Mouse (Mus musculus) hindbrain, embryonic 13.5 days (tissue): ENCODE data around the gene Rap1gap. TPM values are rescaled to one million over a fixed set of nuclear protein-coding genes. Genes with fewer than 3 reads are reported as not detected.

ENCODE experiments used
- ATAC-seq: fragments of 200-750 bp; cut with Nextera tagmentation; 2 replicates; pipeline ENCODE4 v1.8.0; 2017; ENCODE audit warnings: moderate TSS enrichment; ENCODE audit not compliant: low FRiP score
- H3K27ac ChIP-seq: fragments of 300-500 bp; sonication (generic); 2 replicates; pipeline ENCODE4 v1.5.1; 2015; ENCODE audit warnings: inconsistent platforms, mild to moderate bottlenecking, moderate library complexity
- H3K27me3 ChIP-seq: fragments of 300-500 bp; sonication (generic); 2 replicates; pipeline ENCODE4 v1.6.1; 2015; ENCODE audit warnings: mild to moderate bottlenecking, inconsistent platforms
- H3K36me3 ChIP-seq: fragments of 300-500 bp; sonication (generic); 2 replicates; pipeline ENCODE4 v1.6.1; 2015; ENCODE audit warnings: mild to moderate bottlenecking, inconsistent platforms
- H3K4me1 ChIP-seq: fragments of 300-500 bp; sonication (generic); replicated peaks from 2 replicates; pipeline ENCODE4 v1.6.1; 2015; ENCODE audit warnings: inconsistent platforms
- H3K4me2 ChIP-seq: fragments of 300-500 bp; sonication (generic); 2 replicates; pipeline ENCODE4 v1.6.1; 2015; ENCODE audit warnings: inconsistent platforms, mild to moderate bottlenecking, moderate library complexity
- H3K4me3 ChIP-seq: fragments of 300-500 bp; sonication (generic); 2 replicates; pipeline ENCODE4 v1.5.1; 2015; ENCODE audit warnings: mild to moderate bottlenecking, inconsistent platforms
- H3K9ac ChIP-seq: fragments of 300-500 bp; sonication (generic); 2 replicates; pipeline ENCODE4 v1.6.1; 2015; ENCODE audit warnings: mild to moderate bottlenecking, inconsistent platforms
- H3K9me3 ChIP-seq: fragments of 300-500 bp; sonication (generic); 2 replicates; pipeline ENCODE4 v1.6.1; 2016; ENCODE audit warnings: inconsistent platforms
- WGBS: fragments of 180-500 bp; shearing (Covaris S2); methylation state at CpG from one replicate; pipeline ENCODE4 v1.1.7; 2015; 5-methylcytosine and 5-hydroxymethylcytosine counted together
- polyA plus RNA-seq: library from polyadenylated mRNA; unstranded; fragments of >200 nt; fragmentation: Nextera tagmentation; extraction: Ambion mirVana; gene quantifications from 2 replicates; pipeline ENCODE4 v1.2.1, GENCODE M21; 2015

The Rap1gap gene
- polyA plus RNA-seq, 1 experiment from 2014 or later: 39.2 TPM

DNA sequence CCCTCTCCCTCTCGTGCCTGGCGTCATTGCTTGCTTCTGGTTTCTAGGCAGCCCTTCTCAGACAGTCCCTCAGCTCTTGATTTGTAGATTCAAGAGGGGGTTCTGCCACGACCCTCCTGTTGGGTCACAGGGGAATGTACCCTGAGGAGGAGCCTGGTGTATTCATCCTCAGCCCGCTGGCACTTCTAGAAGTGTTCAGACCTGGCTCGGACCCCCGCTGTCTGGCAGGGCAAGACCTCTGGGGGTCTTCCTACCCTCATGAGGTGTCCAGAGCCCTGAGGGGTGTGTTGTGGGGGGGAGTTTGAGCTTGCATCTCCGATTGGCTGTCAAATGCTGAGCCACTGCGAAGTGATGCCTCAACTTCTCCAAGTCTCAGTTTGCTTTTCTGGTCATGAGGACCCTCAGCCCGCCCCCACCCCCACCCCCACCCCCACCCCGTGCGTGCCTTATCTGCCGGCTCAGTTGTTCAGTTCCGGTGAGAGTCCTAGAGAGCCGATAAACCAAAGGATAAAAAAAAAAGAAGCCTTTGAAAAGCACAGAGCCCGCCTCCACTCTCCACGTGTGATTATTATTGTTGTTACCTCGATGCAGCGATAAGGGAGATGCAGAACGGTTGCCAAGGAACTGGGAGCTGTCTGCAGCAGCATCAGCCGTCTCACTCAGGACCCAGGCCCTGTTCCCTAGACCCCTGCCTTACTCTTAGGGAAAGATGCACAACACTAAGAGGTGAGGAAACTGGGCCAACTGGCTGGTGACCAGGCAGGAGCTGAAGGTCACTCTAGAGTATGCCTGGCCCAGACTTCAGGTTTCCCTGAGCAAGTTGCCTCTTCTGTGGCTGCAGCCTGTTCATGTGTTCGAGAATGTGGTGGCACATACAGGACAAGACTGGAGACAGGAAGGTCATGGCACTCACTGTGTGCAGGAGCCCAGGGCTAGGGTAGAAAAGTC, 35.0 kb downstream of the Rap1gap start:
- H3K9me3 ChIP-seq: no peaks in the 10 kb centered on the region
- no peak overlapping the region for H3K4me2 ChIP-seq
- H3K36me3 ChIP-seq: no peaks in the 10 kb centered on the region
- H3K9ac ChIP-seq: no peak overlapping the region
- H3K4me3 ChIP-seq: no peak overlapping the region
- H3K27ac ChIP-seq: no peak overlapping the region
- no peaks in the 10 kb centered on the region for H3K27me3 ChIP-seq
- H3K4me1 ChIP-seq: peaks cover 41% of the 10 kb centered on the region
- ATAC-seq: no peak
- WGBS: 61% methylated on average over 20 of the region's 21 CpGs

DNA sequence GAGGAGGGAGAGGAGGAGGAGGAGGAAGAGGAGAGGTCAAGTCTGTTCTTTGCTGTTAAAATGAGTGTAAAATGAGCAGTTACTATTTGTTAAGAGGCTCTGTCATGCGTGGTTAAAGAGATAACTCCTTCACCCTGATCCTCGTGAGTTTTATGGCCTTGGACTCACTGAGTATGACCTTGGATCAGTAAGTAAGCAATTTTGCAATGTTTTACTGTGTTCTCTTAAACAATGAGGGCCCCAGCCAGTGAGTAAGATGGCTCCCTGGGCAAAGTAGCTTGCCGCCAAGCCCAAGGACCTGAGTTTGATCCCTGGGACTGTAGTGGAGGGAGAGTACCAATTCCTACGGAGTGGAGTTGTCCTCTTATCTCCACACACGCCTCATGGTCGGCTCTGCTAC, 36.4 kb downstream of the Rap1gap start:
- peaks cover 44% of the 10 kb centered on the region for H3K4me1 ChIP-seq
- H3K4me2 ChIP-seq: no peak overlapping the region
- H3K27ac ChIP-seq: no peak overlapping the region
- no peaks in the 10 kb centered on the region for H3K9me3 ChIP-seq
- H3K36me3 ChIP-seq: no peaks in the 10 kb centered on the region
- no peak overlapping the region for H3K9ac ChIP-seq
- no peaks in the 10 kb centered on the region for H3K27me3 ChIP-seq
- WGBS: 72% methylated on average over 6 of the region's 6 CpGs
- H3K4me3 ChIP-seq: no peak overlapping the region
- ATAC-seq: no peak

DNA sequence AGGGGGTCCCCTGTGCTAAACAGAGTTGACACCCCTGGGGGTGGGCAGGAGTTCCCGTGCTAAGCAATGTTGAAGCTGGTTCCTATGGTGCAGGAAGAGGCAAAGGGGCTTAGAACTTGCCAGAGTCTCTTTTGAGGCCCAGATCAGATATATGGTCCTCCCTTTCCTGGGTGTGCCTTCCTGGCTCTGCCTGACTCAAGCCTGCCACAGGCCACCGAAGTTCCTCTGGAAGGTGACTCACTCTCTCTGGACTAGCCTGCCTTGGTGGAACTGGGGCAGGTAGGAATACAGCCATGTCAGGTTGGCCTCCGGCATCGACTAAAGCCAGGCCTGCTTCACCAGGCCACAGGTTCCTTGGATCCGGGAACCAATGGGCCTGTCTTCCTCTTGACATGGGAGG, 38.6 kb downstream of the Rap1gap start:
- Histone ChIP-seq H3K4me3 (no peak overlapping the region), H3K4me1 (peaks cover 48% of the 10 kb centered on the region), H3K27ac (no peak overlapping the region), H3K36me3 (no peaks in the 10 kb centered on the region), H3K9ac (no peak overlapping the region), H3K27me3 (no peaks in the 10 kb centered on the region), H3K9me3 (no peaks in the 10 kb centered on the region), H3K4me2 (no peak overlapping the region)
- WGBS: 98% methylated on average over 5 of the region's 5 CpGs
- ATAC-seq: no peak

DNA sequence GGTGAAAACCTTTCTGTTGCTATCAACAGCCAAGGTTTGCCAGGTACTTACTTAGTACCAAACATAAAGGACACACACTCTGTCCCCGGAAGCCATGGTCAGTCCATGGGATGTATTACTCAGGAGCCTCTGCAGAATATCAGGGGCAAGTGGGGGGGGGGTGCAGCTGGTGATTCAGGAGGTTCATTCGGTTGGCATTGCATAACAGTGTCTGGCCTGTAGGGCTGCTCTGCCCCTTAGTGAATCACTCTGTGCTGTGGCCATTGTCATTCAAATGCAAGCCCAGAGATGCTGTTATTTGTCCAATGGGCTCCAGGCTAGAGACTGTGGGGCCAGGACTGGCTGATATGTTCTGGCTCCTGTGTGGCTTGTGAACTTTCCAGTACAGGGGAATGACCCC, 40.0 kb downstream of the Rap1gap start:
- Histone ChIP-seq H3K36me3 (no peaks in the 10 kb centered on the region), H3K9ac (no peak overlapping the region), H3K9me3 (no peaks in the 10 kb centered on the region), H3K4me2 (no peak overlapping the region), H3K4me1 (peaks cover 48% of the 10 kb centered on the region), H3K27ac (no peak overlapping the region), H3K27me3 (peaks cover 5% of the 10 kb centered on the region; the same call in 1 of the 2 replicates), H3K4me3 (no peak overlapping the region)
- ATAC-seq: no peak
- 46% methylated on average over 2 of the region's 2 CpGs for WGBS

DNA sequence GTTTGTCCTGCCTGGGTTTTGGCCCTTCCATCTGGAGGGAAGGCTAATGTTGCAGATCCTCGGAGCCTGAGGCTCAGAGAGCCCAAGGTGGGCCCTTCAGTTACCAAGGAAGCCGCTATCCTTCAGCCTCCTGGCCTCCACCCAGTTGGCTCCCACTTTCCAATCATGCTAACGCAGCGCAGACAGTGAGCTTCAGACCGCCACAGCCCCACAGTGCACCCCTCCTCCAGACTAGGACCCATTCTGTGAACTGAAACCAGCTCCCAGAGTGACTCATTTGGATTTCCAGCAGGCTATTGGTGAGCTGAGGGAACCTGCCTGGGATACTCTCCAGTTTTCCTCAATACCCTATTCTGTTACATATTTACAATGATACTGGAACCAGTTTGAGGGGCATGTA, 40.9 kb downstream of the Rap1gap start:
- no peak overlapping the region for H3K4me3 ChIP-seq
- no peak overlapping the region for H3K4me2 ChIP-seq
- H3K9ac ChIP-seq: no peak overlapping the region
- peaks cover 49% of the 10 kb centered on the region for H3K4me1 ChIP-seq
- 75% methylated on average over 5 of the region's 5 CpGs for WGBS
- H3K9me3 ChIP-seq: no peaks in the 10 kb centered on the region
- no peak for ATAC-seq
- no peaks in the 10 kb centered on the region for H3K36me3 ChIP-seq
- peaks cover 5% of the 10 kb centered on the region; the same call in 1 of the 2 replicates for H3K27me3 ChIP-seq
- no peak overlapping the region for H3K27ac ChIP-seq

DNA sequence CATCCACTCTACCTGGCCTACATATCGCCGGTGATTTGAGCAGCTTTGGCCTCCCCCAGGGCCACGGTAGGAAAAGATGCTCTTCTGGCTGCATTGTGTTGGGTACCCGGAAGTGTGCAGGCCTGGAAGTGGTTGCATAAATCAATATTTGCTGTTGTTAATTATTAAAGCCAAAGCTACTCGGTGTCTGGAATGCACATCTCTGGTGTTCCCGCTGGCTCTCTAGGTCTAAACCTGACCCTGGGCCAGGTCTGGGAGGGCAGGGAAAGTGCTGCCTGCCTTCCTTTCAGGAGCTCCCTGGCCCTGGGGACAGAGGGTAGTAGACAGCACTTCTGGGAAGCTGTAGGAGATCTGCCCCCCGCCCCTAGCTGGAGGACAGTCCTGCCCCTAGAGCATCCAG, 42.0 kb downstream of the Rap1gap start:
- Histone ChIP-seq H3K4me1 (peaks cover 49% of the 10 kb centered on the region), H3K4me2 (peak overlapping the region; percentile 87), H3K4me3 (0 out of 2 replicates have a peak overlapping the region, but pooled peaks have one; percentile 62), H3K27me3 (peaks cover 5% of the 10 kb centered on the region; the same call in 1 of the 2 replicates), H3K9me3 (no peaks in the 10 kb centered on the region), H3K9ac (peak overlapping the region; percentile 82), H3K27ac (peak overlapping the region; percentile 24), H3K36me3 (no peaks in the 10 kb centered on the region)
- 67% methylated on average over 7 of the region's 7 CpGs for WGBS
- ATAC-seq: no peak

DNA sequence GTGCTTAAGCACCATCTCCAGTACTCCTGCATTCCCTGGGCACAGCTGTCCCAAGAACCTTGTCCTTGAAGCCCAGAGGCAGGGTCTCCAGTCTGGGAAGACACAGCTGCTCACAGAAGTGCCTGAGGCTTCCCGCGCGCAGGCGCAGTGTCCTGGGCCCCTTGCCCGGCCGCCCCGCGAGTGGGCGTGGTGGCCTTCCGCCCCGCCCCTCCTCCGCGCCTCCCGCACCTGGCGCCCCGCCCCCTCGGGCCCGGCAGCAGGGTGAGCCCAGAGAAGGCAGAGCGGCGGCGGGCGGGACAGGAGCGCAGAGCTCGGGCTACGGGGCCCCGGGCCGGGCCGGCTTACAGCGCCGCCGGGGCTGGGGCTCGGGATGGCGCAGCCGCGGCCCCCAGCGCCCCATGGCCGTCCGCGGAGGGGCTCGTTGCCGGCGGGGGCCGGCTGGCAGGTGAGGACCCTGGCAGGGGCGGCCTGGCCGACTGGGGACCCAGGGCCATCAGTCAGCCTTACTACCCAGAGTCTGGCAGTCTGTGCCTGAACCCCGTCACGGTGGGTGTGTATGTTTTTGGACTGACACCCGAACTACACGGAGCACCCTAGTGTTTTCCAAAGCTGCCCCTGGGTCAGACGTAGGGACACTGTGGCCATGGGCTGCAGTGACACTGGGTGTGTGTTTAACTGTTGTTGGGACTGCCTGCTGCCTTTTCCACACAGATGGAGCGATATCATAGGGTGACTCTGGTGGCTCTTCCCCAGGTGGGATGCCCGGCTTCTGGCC, 42.9 kb downstream of the Rap1gap start:
- peak overlapping the region; percentile 82 for H3K9ac ChIP-seq

DNA sequence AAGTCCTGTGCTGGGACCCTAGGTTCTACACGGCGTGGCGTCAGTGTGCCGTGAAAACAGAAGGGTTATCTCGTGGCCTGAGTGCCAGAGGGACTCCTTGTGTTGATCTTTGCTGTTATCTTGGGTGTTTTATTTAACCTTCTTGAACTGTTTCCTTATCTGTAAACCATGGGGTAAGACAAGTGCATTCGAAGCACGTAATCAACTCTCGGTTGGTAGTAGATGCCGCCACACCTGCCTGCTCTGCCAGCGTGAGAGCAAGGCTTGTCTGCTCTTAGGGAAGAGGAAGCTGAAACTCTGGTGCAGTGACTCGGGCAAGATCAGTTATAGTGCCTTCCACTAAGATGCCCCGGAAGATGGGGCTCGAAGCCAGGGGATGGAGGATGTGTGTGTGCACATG, 48.4 kb downstream of the Rap1gap start:
- peaks cover 19% of the 10 kb centered on the region; the same call in 1 of the 2 replicates for H3K27me3 ChIP-seq
- 92% methylated on average over 13 of the region's 13 CpGs for WGBS

More for the DNA sequence above, 42.9 kb downstream of the Rap1gap start:
- H3K27ac ChIP-seq: peak overlapping the region; percentile 24; the same call in 1 of the 2 replicates
- peak overlapping the region; percentile 87 for H3K4me2 ChIP-seq
- H3K9me3 ChIP-seq: no peaks in the 10 kb centered on the region
- ATAC-seq: peak; percentile 67
- H3K4me3 ChIP-seq: peak overlapping the region; percentile 62
- H3K27me3 ChIP-seq: peaks cover 7% of the 10 kb centered on the region; the same call in 1 of the 2 replicates
- peaks cover 7% of the 10 kb centered on the region for H3K36me3 ChIP-seq
- peaks cover 49% of the 10 kb centered on the region for H3K4me1 ChIP-seq
- WGBS: 3% methylated on average over 38 of the region's 52 CpGs

DNA sequence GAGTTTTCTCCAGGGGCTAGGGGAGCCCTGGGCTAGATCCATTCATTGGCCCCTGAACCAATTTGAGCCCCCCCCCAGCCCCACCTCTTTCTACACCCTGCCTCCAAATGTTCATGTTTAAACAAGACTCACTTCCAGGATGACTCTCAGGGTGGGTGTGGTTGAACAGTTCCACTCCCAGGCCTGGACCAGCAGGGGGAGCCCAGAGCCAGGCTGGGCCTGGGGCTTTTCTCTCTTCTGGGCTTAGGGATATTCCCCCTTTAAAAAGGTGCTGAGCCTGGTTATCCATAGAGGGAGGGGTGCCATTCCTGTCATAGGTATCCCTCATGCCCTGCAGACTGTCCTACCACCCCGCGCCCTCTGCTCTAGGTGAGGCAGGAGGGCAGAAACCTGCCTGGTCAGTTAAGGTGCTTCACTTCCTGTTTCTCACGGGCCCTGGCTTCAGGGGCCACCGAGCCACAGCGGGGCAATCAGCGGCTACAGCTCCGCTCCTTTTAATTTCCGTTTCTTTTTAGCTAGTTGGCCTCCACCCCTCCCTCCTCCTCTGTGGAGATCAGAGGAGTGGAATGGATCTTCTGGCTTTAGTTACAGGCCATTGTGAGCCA, 49.6 kb downstream of the Rap1gap start:
- H3K4me1 ChIP-seq: peaks cover 24% of the 10 kb centered on the region
- no peak overlapping the region for H3K4me3 ChIP-seq
- H3K36me3 ChIP-seq: peaks cover 13% of the 10 kb centered on the region
- no peaks in the 10 kb centered on the region for H3K9me3 ChIP-seq
- 59% methylated on average over 8 of the region's 8 CpGs for WGBS
- H3K27ac ChIP-seq: no peak overlapping the region
- H3K4me2 ChIP-seq: no peak overlapping the region
- 0 out of 2 replicates have a peak, but pooled peaks cover 15% of the 10 kb centered on the region for H3K27me3 ChIP-seq
- H3K9ac ChIP-seq: no peak overlapping the region
- no peak for ATAC-seq

More for the DNA sequence above, 48.4 kb downstream of the Rap1gap start:
- no peak for ATAC-seq
- Histone ChIP-seq H3K36me3 (peaks cover 13% of the 10 kb centered on the region), H3K27ac (no peak overlapping the region), H3K4me3 (no peak overlapping the region), H3K9ac (no peak overlapping the region), H3K4me1 (peaks cover 24% of the 10 kb centered on the region), H3K9me3 (no peaks in the 10 kb centered on the region), H3K4me2 (no peak overlapping the region)

DNA sequence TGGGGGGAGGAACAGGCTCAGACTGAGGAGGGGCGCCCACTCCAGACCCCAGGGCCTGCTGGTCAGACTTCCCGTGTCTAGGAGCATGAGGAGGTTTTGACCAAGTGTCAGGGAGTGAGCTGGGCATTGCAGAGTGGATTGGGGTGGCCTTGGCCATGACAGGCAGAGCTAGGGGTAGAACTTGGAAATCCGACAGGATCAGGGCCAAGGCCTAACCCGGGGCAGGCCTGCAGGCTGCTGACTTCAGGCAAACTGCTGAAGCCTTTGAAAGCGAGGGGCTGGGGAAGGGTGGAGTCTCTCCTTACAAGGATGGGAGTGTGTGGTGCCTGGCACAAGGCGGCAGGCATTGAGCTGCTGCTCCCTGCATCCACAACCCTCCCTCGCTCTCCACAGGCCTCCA, 52.5 kb downstream of the Rap1gap start:
- no peak for ATAC-seq
- no peak overlapping the region for H3K4me2 ChIP-seq
- H3K9ac ChIP-seq: 0 out of 2 replicates have a peak overlapping the region, but pooled peaks have one; percentile 8
- no peak overlapping the region for H3K4me3 ChIP-seq
- H3K27me3 ChIP-seq: peaks cover 28% of the 10 kb centered on the region; the same call in 1 of the 2 replicates
- H3K36me3 ChIP-seq: peaks cover 17% of the 10 kb centered on the region
- H3K27ac ChIP-seq: no peak overlapping the region
- no peaks in the 10 kb centered on the region for H3K9me3 ChIP-seq
- H3K4me1 ChIP-seq: peaks cover 22% of the 10 kb centered on the region
- 63% methylated on average over 7 of the region's 7 CpGs for WGBS

DNA sequence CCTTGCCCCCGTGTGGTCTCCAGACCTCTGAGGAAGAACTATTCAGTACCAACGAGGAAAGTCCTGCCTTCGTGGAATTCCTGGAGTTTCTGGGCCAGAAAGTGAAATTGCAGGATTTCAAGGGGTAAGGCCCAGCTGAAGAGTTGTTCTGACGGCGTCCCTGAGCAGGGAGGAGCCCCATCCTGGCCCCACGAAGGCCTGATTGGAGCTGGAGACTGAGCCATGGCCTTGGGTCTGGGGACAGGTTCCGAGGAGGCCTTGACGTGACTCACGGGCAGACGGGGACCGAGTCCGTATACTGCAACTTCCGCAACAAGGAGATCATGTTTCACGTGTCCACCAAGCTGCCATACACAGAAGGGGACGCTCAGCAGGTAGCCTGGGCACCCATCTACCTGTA, 53.1 kb downstream of the Rap1gap start:
- Histone ChIP-seq H3K9ac (no peak overlapping the region; the same call in 1 of the 2 replicates), H3K4me2 (no peak overlapping the region), H3K4me3 (no peak overlapping the region)

More for the DNA sequence above, 53.1 kb downstream of the Rap1gap start:
- peaks cover 11% of the 10 kb centered on the region for H3K36me3 ChIP-seq
- ATAC-seq: no peak
- H3K27me3 ChIP-seq: peaks cover 24% of the 10 kb centered on the region; the same call in 1 of the 2 replicates
- H3K9me3 ChIP-seq: no peaks in the 10 kb centered on the region
- H3K4me1 ChIP-seq: peaks cover 22% of the 10 kb centered on the region
- H3K27ac ChIP-seq: no peak overlapping the region
- WGBS: 79% methylated on average over 15 of the region's 15 CpGs
